Mouse (Mus musculus) thymus, postnatal 10 days (tissue): ENCODE results near the gene Hist1h2be.
"Not testable (repeated sequence)": the region's sequence is repeated elsewhere in the genome, so short reads cannot be mapped to it uniquely, and the experiment has no call there.

Experiments used
- DNase-seq, 2 experiments: peaks; one replicate each; pipeline ENCODE4 v3.0.0; 2021; ENCODE audit warnings: low spot score in 2 of 2

Hist1h2be gene

DNA sequence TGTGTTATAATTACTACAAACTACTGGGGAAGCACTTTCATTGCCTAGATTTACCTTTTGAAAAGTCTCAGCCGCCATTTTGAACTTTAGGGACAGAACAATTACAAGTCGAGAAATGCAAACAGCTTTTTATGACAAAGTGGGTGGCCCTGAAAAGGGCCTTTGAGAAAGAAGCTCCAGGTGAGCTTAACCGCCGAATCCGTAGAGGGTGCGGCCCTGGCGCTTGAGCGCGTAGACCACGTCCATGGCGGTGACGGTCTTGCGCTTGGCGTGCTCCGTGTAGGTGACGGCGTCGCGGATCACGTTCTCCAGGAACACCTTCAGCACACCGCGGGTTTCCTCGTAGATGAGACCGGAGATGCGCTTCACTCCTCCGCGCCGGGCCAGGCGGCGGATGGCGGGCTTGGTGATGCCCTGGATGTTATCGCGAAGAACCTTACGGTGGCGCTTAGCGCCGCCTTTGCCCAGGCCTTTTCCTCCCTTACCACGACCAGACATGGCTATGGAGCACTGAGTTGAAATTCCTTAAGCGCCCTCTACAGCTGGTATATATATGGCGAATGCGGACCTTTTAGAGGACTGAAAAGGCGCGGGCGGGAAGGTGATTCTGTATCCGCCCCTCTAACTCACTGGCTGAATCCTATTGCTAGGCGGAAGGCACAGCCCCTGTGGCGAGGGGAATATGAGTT is 69.6 kb downstream of the Hist1h2be start, which contains the start of gene Hist1h4f:
Hist1h4f (minus strand) TSS at position 503 of the 689 bp plus-strand sequence.
- DNase-seq, result peak; percentile 86 to 89

DNA sequence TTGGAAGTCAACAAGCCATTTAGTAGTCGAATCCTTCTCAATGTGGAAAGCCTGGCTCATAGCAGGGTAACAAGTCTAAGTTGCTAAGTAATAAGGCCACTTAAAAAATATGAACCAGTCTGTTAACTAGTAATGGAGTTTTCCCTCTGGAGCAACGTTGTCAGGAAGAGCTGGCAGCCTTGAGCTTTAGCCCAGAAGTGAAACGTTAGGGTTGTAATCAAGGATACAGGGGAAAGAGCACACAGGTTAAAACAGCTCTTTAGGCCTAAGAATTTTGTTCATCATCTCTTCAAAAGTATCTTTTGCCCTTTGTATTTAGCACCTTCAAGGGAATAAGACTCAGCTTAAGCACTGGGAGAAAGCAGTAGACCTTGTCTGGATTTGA is 70.2 kb downstream of the Hist1h2be start:
- DNase-seq, result no peak

DNA sequence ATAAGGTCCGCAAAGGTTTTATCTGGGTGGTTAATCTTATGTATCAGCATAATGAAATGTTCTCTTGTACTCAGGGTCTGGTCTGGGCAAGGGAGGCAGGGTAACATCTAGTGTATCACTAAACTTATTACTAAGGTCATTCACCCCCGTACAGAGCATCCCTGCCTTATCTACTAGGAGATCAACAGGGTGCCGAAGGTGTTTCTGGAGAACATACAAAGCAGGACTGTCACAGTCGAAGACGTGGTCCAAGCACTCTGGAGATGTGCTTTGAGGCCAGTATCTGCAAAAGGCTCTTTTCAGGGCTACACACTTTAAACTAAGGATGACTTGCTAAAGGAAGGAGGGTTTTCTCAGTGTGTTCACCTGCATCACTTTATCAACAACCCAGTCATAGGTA is 74.2 kb downstream of the Hist1h2be start:
- no peak for DNase-seq

DNA sequence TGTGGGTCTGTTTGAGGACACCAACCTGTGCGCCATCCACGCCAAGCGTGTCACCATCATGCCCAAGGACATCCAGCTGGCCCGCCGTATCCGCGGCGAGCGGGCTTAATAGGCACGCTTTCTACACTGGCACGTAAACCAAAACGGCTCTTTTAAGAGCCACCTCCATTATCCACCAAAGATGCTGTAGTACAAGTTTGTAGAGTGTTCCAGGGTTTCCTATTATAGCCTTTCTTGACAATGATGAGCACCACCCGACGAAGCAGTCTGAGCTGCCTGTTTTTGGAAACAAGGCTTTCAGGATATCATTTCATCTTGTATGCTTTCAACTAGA is 76.2 kb downstream of the Hist1h2be start:
- DNase-seq, result not testable (repeated sequence)

DNA sequence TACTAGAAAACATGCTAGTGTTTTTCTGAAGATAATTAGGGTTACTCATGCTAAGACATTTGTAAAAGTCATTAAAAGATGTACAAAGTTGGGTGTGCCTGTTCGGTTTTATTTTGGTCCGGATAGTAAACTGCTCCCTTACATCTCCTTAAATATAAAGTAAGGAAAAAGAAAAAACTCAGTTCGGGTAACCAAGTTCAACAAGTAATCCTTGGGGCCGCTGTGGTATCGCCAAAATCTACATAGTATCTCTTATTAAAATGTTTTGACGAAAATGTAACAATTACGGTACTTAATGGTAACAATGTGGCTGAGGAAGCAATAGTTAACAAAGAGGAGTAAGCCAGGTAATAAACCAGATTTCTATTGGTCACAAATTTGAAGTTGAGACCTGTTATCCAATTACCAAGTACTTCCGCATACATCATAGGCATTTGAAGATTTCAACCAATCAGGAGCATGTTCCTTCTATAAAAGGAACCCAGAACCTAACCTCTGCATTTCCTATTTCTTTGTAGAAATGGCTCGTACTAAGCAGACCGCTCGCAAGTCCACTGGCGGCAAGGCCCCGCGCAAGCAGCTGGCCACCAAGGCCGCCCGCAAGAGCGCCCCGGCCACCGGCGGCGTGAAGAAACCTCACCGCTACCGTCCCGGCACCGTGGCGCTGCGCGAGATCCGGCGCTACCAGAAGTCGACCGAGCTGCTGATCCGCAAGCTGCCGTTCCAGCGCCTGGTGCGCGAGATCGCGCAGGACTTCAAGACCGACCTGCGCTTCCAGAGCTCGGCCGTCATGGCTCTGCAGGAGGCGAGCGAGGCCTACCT is 76.7 kb downstream of the Hist1h2be start, which contains the start of gene Hist1h3f:
Hist1h3f (plus strand) TSS at position 88 of the 822 bp plus-strand sequence.
- DNase-seq, result peak; percentile 71 to 83

DNA sequence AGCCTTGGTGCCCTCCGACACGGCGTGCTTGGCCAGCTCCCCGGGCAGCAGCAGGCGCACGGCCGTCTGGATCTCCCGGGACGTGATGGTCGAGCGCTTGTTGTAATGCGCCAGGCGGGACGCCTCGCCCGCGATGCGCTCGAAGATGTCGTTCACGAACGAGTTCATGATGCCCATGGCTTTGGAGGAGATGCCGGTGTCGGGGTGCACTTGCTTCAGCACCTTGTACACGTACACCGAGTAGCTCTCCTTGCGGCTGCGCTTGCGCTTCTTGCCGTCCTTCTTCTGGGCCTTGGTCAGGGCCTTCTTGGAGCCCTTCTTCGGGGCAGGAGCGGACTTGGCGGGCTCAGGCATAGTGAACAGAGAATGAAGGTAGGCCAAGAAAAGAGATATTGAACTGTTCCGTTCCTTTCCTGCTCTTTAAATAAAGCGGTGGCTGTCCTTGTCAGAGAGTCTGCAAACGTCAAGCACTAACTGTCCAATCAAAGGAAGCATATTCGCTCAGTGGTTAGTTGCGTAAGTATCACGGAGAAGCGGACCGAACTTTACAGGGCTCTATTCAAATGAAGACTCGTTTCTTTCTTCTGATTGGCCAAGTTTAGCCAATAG is 77.8 kb downstream of the Hist1h2be start, which contains the start of gene Hist1h2bh:
Hist1h2bh (minus strand) TSS at position 394 of the 609 bp plus-strand sequence.
- peak; percentile 73 to 79 for DNase-seq

DNA sequence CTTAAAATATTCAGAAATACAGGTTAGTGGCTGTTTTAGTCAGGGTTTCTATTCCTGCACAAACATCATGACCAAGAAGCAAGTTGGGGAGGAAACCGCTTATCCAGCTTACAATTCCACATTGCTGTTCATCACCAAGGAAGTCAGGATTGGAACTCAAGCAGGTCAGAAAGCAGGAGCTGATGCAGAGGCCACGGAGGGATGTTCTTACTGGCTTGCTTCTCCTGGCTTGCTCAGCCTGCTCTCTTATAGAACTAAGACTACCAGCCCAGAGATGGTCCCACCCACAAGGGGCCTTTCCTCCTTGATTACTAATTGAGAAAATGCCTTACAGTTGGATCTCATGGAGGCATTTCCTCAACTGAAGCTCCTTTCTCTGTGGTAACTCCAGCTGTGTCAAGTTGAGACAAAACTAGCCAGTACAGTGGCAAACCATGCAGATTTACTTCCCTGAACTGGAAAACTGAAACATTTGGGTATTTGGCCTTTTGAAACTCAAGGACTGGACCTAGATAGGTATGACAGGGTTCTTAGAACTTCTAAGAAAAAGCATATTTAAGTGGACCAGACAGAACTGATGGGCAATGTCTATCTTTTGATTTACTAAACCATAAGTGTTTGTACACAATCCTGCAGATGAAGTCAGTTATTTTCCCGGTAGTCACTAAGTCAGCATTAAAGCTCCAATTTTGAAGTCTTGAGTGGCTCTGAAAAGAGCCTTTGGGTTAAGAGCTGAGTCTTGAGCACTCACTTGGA is 78.5 kb downstream of the Hist1h2be start:
- not testable (repeated sequence) for DNase-seq

DNA sequence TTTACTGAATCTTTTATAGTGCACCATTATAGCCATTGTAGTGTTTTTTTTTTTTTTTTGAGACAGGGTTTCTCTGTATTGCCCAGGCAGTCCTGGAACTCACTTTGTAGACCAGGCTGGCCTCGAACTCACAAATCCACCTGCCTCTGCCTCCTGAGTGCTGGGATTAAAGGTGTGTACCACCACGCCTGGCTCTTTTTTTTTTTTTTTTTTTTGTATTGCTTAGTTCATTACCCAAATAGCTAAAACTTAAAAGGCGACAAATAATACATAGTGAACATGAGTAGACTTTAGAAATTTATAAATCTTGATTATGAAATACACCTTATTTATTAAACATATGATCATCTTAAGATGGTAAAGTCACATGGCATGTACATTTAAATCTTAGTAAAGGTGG is 79.4 kb downstream of the Hist1h2be start:
- DNase-seq, result no peak

DNA sequence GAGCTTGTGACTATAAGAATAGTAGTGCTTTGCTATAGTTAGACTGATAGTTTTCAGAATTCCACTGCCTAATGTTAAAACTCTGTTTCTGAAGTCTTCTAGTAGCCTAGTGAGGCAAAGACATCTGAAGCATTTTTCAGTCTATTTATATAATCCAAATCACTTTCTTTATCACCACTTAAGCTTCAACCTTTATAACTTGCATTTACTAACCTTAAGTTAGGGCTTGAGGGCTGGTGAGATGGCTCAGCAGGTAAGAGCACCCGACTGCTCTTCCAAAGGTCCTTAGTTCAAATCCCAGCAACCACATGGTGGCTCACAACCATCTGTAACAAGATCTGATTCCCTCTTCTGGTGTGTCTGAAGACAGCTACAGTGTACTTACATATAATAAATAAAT is 81.1 kb downstream of the Hist1h2be start:
- DNase-seq, result not testable (repeated sequence)

DNA sequence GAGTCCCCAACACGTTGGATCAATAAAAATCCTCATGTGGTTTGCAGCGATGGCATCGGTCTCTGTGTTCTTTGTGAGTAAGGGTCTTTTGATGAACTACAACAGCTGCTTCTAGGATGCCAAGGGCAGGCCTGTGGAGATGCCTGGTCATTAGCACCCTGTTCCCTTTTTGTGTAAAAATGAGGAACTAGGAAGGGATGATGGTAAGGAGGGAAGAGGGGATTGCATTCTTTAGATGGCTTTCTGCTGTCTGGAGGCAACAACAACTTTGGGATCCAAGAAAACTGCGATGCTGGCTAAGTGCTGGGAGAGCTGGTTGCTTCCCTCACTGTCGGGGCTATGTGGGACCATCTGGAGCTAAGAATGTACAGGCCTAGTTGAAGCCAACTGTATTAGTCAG is 82.7 kb downstream of the Hist1h2be start:
- DNase-seq, result no peak

DNA sequence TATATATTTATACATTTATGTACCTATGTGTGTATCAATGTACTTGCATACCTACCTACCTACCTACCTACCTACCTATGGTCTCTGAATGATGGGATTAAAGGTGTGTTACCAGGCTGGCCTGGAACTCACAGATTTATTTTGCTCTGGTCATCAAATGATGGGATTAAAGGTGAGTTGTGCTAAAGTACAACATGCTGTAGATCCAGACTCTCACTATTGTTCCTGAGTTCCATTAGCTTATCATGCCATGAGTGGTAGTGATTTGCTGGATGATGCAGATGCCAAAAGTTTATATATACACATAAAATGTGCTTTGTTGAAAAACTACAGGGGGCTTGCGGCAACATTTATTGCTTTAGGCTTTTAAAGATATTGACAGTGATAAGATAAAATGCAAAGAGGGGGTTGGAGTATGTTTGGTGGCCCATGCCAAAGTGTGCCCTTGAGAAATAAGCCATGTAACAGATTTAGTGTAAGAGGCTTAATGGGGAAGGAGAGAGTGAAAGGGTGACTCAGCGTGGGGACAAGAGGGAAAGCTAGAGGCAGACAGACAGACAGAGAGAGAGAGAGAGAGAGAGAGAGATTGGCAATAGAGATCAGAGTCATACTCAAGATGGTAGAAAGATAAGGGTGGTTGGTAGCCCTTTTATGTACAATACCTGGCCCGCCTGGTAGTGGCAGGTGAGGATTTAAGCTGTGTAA is 83.8 kb downstream of the Hist1h2be start:
- DNase-seq, result no peak

DNA sequence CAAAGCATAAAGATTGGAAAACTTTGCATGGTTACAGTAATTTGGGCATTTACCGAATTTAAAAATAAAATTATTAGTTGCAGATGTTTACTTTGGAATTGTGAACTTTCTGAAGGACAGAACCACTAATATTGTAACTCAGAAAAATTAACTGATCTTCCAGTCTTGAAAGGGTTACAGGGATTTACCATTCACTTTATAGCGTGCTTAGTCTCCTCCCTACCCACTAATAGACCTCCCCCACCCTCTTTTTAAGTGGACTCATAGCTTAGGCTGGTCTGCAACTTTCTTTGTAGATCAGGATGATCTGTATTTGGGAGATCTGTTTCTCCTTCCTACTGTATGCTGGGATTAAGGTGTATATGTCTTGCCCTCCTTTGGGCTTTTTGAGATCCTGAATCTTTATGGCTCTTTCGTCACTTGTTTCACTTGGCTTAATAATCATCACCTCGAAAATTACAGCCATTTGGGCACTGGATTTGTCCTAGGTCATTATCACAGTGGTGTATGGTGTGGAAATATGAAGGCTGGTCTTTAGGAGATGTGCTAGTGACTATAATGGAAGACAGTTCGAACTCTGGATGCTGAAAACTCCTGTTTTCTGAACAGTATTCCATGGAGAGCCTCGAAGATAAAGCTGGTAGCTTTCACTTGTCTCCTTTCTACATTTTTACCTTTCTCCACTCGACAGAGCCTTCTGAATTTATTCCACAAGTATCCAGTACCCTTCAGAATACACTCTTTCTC is 84.7 kb downstream of the Hist1h2be start:
- no peak for DNase-seq

DNA sequence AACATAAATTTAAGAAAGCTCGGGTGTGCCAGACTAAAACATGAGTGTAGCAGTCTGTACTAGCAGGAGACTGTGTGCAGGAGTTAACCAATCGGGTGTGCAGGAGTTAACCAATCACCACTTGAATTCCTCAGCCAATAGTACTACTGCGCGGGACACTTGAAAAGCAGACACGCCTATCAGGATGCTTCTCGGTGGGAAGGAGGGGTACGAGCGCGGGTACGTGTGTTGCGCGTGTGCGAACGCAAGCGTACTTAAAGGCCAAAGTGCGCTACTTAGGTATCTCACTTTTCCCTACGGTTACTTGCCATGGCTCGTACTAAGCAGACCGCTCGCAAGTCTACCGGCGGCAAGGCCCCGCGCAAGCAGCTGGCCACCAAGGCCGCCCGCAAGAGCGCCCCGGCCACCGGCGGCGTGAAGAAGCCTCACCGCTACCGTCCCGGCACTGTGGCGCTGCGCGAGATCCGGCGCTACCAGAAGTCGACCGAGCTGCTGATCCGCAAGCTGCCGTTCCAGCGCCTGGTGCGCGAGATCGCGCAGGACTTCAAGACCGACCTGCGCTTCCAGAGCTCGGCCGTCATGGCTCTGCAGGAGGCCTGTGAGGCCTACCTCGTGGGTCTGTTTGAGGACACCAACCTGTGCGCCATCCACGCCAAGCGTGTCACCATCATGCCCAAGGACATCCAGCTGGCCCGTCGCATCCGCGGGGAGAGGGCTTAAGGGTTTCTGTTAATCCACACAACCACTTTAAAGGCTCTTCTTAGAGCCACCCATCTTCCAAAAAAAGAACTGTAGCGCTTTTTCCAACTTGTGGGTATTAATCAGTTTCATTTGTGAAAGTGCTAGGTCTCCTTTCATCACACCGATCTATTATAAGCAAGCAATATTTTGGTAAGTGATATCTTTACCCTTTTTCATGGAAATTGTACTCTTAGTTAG is 85.5 kb downstream of the Hist1h2be start, which contains the start of gene Hist1h3g:
Hist1h3g (plus strand) TSS at position 286 of the 939 bp plus-strand sequence.
- peak; percentile 87 to 92 for DNase-seq

DNA sequence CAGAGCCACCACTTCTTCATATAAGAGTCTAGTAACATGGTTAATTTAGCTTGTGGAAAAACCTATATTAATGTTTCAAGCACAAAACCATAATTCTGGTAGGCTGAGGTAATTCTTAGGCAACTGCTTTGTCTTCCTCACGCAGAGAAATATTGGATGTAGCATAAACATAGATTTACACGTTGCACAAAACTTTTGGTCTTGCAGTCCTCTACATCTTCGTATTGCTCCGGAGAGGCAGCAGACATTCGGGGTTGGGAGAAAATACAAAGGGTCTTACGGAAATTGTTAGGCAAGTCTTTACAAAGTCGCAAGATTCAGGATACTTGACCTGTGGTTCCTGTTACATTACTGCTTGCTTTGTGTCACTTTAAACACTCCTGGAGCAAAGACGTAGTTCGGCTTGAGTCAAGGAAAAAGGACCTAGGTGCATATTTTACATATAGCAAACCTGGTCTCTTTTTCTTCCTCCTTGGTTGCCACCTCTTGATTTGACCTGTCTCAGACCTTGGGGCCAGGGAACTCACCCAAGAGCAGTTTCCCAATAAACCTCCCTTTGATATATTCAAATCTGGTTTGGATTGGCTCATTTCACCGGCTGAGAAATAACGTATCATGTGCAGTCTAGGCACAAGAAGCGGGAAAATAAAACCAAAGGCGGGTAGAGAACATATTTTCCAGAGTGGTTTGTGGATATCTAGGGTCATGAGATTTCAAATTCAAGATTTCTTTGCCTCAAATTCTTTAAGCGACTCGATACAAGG is 86.4 kb downstream of the Hist1h2be start:
- peak in 1 of 2 experiments; percentile 22 for DNase-seq
